Mouse (Mus musculus): ENCODE data around the gene Wwc2. TPM values are rescaled to one million over a fixed set of nuclear protein-coding genes. Genes with fewer than 3 reads are reported as not detected.

Gene Wwc2
- polyA plus RNA-seq, 1 experiment from 2014 or later, result 5.1 TPM

GRCm38 (mm10) chr8:47914161-47914560, 76.6 kb downstream of the Wwc2 start:
- H3K27ac ChIP-seq (replicated peaks), result no peak overlapping the region
- H3K4me2 ChIP-seq (replicated peaks; ENCODE audit: low read depth), result no peak overlapping the region
- H3K9ac ChIP-seq (ENCODE audit: low read length), result no peak overlapping the region
- no peak for DNase-seq (ENCODE audit: low spot score)
- 75% methylated on average over 8 of the region's 8 CpGs for WGBS
- ATAC-seq (ENCODE audit: low FRiP score, low TSS enrichment), result no peak
- H3K36me3 ChIP-seq (ENCODE audit: control insufficient read depth, insufficient read depth, low read length), result no peaks in the 10 kb centered on the region
- H3K27me3 ChIP-seq (ENCODE audit: control insufficient read depth, insufficient read depth, low read length), result no peaks in the 10 kb centered on the region
- H3K9me3 ChIP-seq (ENCODE audit: control insufficient read depth, low read length), result no peaks in the 10 kb centered on the region
- no peaks in the 10 kb centered on the region; the same call in 1 of the 2 replicates for H3K4me1 ChIP-seq (replicated peaks; ENCODE audit: control insufficient read depth, insufficient read depth)
- no peak overlapping the region for H3K4me3 ChIP-seq (ENCODE audit: low read depth, low read length)
- no peak for TF ChIP-seq EP300 (optimal IDR thresholded peaks at IDR 0.05)
- no peak for TF ChIP-seq CTCF (IDR thresholded peaks at IDR 0.05; ENCODE audit: low read depth)

DNA sequence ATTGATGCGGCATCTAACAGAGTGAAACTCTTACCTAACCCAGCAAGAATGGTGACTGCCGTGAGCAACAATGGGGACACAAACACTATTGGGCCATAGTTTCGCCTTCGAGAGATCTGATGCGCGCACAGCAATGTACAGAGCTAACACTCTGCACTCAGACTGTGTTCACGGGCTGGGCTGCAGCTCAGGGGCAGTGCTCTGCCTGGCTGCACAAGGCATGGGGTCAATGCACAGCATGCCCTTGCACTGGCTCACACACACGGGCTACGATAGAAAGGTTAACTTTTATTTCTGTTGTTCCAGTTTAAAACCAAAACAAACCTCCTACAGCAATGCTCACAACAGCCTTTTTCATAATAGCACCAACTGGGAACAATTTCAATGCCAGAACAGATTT, 77.1 kb downstream of the Wwc2 start:
- no peak overlapping the region for H3K4me2 ChIP-seq (replicated peaks; ENCODE audit: low read depth)
- no peaks in the 10 kb centered on the region for H3K27me3 ChIP-seq (ENCODE audit: control insufficient read depth, insufficient read depth, low read length)
- no peak overlapping the region for H3K27ac ChIP-seq (replicated peaks)
- H3K9ac ChIP-seq (ENCODE audit: low read length), result no peak overlapping the region
- 88% methylated on average over 9 of the region's 9 CpGs for WGBS
- ATAC-seq (ENCODE audit: low FRiP score, low TSS enrichment) (no peak), DNase-seq (ENCODE audit: low spot score) (no peak)
- no peaks in the 10 kb centered on the region for H3K9me3 ChIP-seq (ENCODE audit: control insufficient read depth, low read length)
- no peak overlapping the region for H3K4me3 ChIP-seq (ENCODE audit: low read depth, low read length)
- no peak for TF ChIP-seq CTCF (IDR thresholded peaks at IDR 0.05; ENCODE audit: low read depth)
- no peaks in the 10 kb centered on the region for H3K36me3 ChIP-seq (ENCODE audit: control insufficient read depth, insufficient read depth, low read length)
- no peaks in the 10 kb centered on the region; the same call in 1 of the 2 replicates for H3K4me1 ChIP-seq (replicated peaks; ENCODE audit: control insufficient read depth, insufficient read depth)

GRCm38 (mm10) chr8:47909681-47910080, 81.0 kb downstream of the Wwc2 start:
- no peak for TF ChIP-seq CTCF (IDR thresholded peaks at IDR 0.05; ENCODE audit: low read depth)
- TF ChIP-seq EP300 (optimal IDR thresholded peaks at IDR 0.05), result no peak
- WGBS, result 96% methylated on average over 11 of the region's 11 CpGs
- H3K9ac ChIP-seq (ENCODE audit: low read length), result no peak overlapping the region
- no peaks in the 10 kb centered on the region for H3K4me1 ChIP-seq (replicated peaks; ENCODE audit: control insufficient read depth, insufficient read depth)
- H3K27ac ChIP-seq (replicated peaks), result no peak overlapping the region
- ATAC-seq (ENCODE audit: low FRiP score, low TSS enrichment), result no peak
- no peak for DNase-seq (ENCODE audit: low spot score)
- no peaks in the 10 kb centered on the region for H3K36me3 ChIP-seq (ENCODE audit: control insufficient read depth, insufficient read depth, low read length)
- H3K27me3 ChIP-seq (ENCODE audit: control insufficient read depth, insufficient read depth, low read length), result no peaks in the 10 kb centered on the region
- no peaks in the 10 kb centered on the region for H3K9me3 ChIP-seq (ENCODE audit: control insufficient read depth, low read length)
- H3K4me3 ChIP-seq (ENCODE audit: low read depth, low read length), result no peak overlapping the region
- H3K4me2 ChIP-seq (replicated peaks; ENCODE audit: low read depth), result no peak overlapping the region

DNA sequence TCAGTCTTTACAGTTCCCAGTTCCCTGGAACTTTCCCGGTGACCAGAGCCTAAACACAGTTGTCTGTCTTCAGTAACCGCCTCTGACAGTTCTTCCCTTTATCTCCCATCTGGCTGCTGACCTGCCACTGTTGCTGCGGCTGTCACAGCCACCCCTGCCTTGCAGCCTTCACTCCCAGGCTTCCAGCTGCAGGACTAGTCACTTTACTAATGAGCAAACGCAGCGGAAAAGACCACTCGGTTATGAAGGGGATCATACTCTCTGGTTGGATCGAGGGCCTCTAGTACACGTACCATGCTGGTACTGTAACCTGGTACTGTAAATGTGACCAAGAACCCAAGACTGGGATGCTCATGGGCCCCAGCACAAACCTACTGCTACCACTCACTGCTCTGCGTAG, 83.7 kb downstream of the Wwc2 start:
- Histone ChIP-seq H3K9ac (ENCODE audit: low read length) (no peak overlapping the region), H3K4me2 (replicated peaks; ENCODE audit: low read depth) (no peak overlapping the region), H3K27me3 (ENCODE audit: control insufficient read depth, insufficient read depth, low read length) (no peaks in the 10 kb centered on the region), H3K9me3 (ENCODE audit: control insufficient read depth, low read length) (no peaks in the 10 kb centered on the region), H3K4me1 (replicated peaks; ENCODE audit: control insufficient read depth, insufficient read depth) (no peaks in the 10 kb centered on the region), H3K4me3 (ENCODE audit: low read depth, low read length) (no peak overlapping the region), H3K27ac (replicated peaks) (no peak overlapping the region), H3K36me3 (ENCODE audit: control insufficient read depth, insufficient read depth, low read length) (no peaks in the 10 kb centered on the region)
- no peak for DNase-seq (ENCODE audit: low spot score)
- WGBS, result 79% methylated on average over 9 of the region's 9 CpGs
- no peak for ATAC-seq (ENCODE audit: low FRiP score, low TSS enrichment)
- TF ChIP-seq EP300 (optimal IDR thresholded peaks at IDR 0.05), result no peak
- TF ChIP-seq CTCF (IDR thresholded peaks at IDR 0.05; ENCODE audit: low read depth), result no peak

DNA sequence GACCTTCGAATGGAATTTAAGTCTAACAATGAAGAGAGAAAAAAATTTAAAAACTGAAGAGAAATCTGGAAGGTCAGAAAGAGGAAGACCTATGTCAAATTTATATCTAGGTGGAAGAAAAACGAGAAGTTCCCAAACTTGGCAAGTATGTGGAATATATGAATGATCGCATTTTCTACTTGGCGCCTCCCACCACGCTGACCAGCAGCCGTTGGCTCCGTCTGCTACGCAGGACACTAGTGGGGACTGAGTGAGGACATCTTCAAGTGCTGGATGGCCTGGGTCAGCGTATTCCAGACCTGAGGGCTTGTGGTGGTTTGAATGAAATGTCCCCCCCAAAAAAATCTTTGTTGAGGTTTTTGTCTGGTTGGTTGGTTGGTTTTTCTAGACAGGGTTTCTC, 84.6 kb downstream of the Wwc2 start:
- WGBS, result 86% methylated on average over 9 of the region's 9 CpGs
- no peak overlapping the region for H3K4me3 ChIP-seq (ENCODE audit: low read depth, low read length)
- no peak for ATAC-seq (ENCODE audit: low FRiP score, low TSS enrichment)
- no peak overlapping the region for H3K9ac ChIP-seq (ENCODE audit: low read length)
- no peaks in the 10 kb centered on the region for H3K36me3 ChIP-seq (ENCODE audit: control insufficient read depth, insufficient read depth, low read length)
- TF ChIP-seq CTCF (IDR thresholded peaks at IDR 0.05; ENCODE audit: low read depth) (no peak), EP300 (optimal IDR thresholded peaks at IDR 0.05) (no peak)
- H3K4me1 ChIP-seq (replicated peaks; ENCODE audit: control insufficient read depth, insufficient read depth), result no peaks in the 10 kb centered on the region
- DNase-seq (ENCODE audit: low spot score), result no peak
- no peaks in the 10 kb centered on the region for H3K27me3 ChIP-seq (ENCODE audit: control insufficient read depth, insufficient read depth, low read length)
- no peak overlapping the region for H3K27ac ChIP-seq (replicated peaks)
- H3K4me2 ChIP-seq (replicated peaks; ENCODE audit: low read depth), result no peak overlapping the region
- no peaks in the 10 kb centered on the region for H3K9me3 ChIP-seq (ENCODE audit: control insufficient read depth, low read length)

- no peaks in the 10 kb centered on the region for H3K27me3 ChIP-seq (ENCODE audit: control insufficient read depth, insufficient read depth, low read length)
- ATAC-seq (ENCODE audit: low FRiP score, low TSS enrichment), result no peak
- H3K9ac ChIP-seq (ENCODE audit: low read length), result no peak overlapping the region
- H3K9me3 ChIP-seq (ENCODE audit: control insufficient read depth, low read length), result no peaks in the 10 kb centered on the region
- H3K4me1 ChIP-seq (replicated peaks; ENCODE audit: control insufficient read depth, insufficient read depth), result no peaks in the 10 kb centered on the region
- WGBS, result 83% methylated on average over 7 of the region's 7 CpGs
- no peaks in the 10 kb centered on the region for H3K36me3 ChIP-seq (ENCODE audit: control insufficient read depth, insufficient read depth, low read length)
- no peak for DNase-seq (ENCODE audit: low spot score)
- no peak overlapping the region for H3K4me3 ChIP-seq (ENCODE audit: low read depth, low read length)
- no peak overlapping the region for H3K27ac ChIP-seq (replicated peaks)
- H3K4me2 ChIP-seq (replicated peaks; ENCODE audit: low read depth), result no peak overlapping the region
- TF ChIP-seq EP300 (optimal IDR thresholded peaks at IDR 0.05) (no peak), CTCF (IDR thresholded peaks at IDR 0.05; ENCODE audit: low read depth) (no peak)
Measured at GRCm38 (mm10) chr8:47905256-47905655, 85.5 kb downstream of the Wwc2 start.
